Mouse (Mus musculus) hematopoietic stem cell, adult 5-6 weeks (primary cell): ENCODE measurements around the gene Gpr37. TPM values are rescaled to one million over a fixed set of nuclear protein-coding genes. Genes with fewer than 3 reads are reported as not detected.

Source experiments
- total RNA-seq: library from RNA; stranded (forward); fragments of 172-1452, 232-1000 nt; gene quantifications from 2 replicates; pipeline ENCODE4 v1.2.3, GENCODE M21; 2017

Gpr37 gene
- total RNA-seq, 1 experiment from 2014 or later = not detected

Other genes with a start within 250 kb of the Gpr37 start
- 49.3 and 55.5 TPM in 2 replicates for gene Pot1a, start 118.5 kb upstream of the Gpr37 start, total RNA-seq